Mouse (Mus musculus): ENCODE results near the gene Clip3.

- no peak for TF ChIP-seq CTCF (IDR thresholded peaks at IDR 0.05; ENCODE audit: borderline replicate concordance, extremely low read depth, insufficient read depth, insufficient read length)
- TF ChIP-seq POLR2A (IDR thresholded peaks at IDR 0.05; ENCODE audit: borderline replicate concordance, extremely low read depth, insufficient read depth, insufficient read length, poor library complexity, severe bottlenecking) = no peak
Measured at GRCm38 (mm10) chr7:30327140-30327539, 35.6 kb downstream of the Clip3 start.
